Comparison of ENCODE assay signal across 28 mouse cellular contexts in the genomic region with DNA sequence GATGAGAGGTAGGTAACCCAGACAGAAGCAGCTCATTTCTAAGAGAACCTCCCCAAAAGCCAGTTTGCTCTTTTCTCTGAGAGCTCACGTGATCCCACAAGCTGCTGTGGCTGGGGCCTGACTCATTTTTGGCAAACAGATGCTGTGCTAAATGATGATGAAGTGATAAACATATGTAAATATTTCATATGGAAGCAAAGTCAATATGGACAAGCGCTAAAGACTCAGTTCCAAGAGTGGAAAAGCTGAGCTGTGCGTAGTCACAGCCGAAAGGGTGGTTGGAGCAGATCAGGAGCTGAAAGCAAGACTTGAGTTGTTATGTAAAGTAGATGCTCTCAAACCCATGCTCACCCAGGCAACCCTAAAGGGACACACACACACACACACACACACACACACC.
DNase-seq lines count a peak whose midpoint lies in the region; ATAC-seq and TF ChIP-seq lines count a peak whose summit lies in the region.
"Had no signal": no experiment of that assay in that cellular context is flagged by ENCODE, and none has a peak within 500 bp of the region (broad histone marks: within the 10 kb centered on the region; RNA-seq: fewer than 3 reads in every experiment).

No protein-coding gene starts in this region.

- intact Hi-C loops in heart, postnatal 14 days (cut with DNase I), result no loop called here

- peak; percentile 27 for ATAC-seq in forebrain, postnatal 0 days
- ATAC-seq in forebrain, embryonic 15.5 days (replicated peaks), result no peak
- ATAC-seq in lung, embryonic 15.5 days (ENCODE audit: borderline replicate concordance, extremely low read depth, low FRiP score, low TSS enrichment), result peak; percentile 57; the same call in 1 of the 2 replicates
- ATAC-seq: inflammation-experienced regulatory T-cells, adult 6 months; liver, embryonic 12.5 days; liver, postnatal 0 days; Patski had no signal

- H3K36me3 ChIP-seq in forebrain, postnatal 0 days (ENCODE audit: insufficient read depth), result no peaks in the 10 kb centered on the region
- no peaks in the 10 kb centered on the region for H3K36me3 ChIP-seq in forebrain, embryonic 15.5 days
- H3K36me3 ChIP-seq in lung, embryonic 15.5 days, result no peaks in the 10 kb centered on the region
- H3K36me3 ChIP-seq: embryonic facial prominence, embryonic 13.5 days; forebrain, embryonic 10.5 days; G1E; heart, embryonic 13.5 days; hindbrain, embryonic 10.5 days; hindbrain, embryonic 15.5 days; liver, embryonic 12.5 days; stomach, embryonic 15.5 days had no signal

- H3K9me3 ChIP-seq in forebrain, postnatal 0 days (ENCODE audit: low read length), result no peaks in the 10 kb centered on the region
- no peaks in the 10 kb centered on the region for H3K9me3 ChIP-seq in forebrain, embryonic 15.5 days
- H3K9me3 ChIP-seq in lung, embryonic 15.5 days, result no peaks in the 10 kb centered on the region
- H3K9me3 ChIP-seq: embryonic facial prominence, embryonic 13.5 days; heart, embryonic 13.5 days; hindbrain, embryonic 10.5 days; hindbrain, embryonic 15.5 days; stomach, embryonic 15.5 days had no signal

- no peak overlapping the region for H3K4me2 ChIP-seq in forebrain, postnatal 0 days (ENCODE audit: low read depth)
- no peak overlapping the region for H3K4me2 ChIP-seq in forebrain, embryonic 15.5 days (replicated peaks)
- H3K4me2 ChIP-seq in lung, embryonic 15.5 days, result no peak overlapping the region
- H3K4me2 ChIP-seq: embryonic facial prominence, embryonic 13.5 days; heart, embryonic 13.5 days; hindbrain, embryonic 15.5 days; liver, embryonic 12.5 days; stomach, embryonic 15.5 days had no signal

- H3K27me3 ChIP-seq in forebrain, postnatal 0 days (ENCODE audit: insufficient read depth, low read length), result no peaks in the 10 kb centered on the region
- no peaks in the 10 kb centered on the region for H3K27me3 ChIP-seq in forebrain, embryonic 15.5 days
- H3K27me3 ChIP-seq in lung, embryonic 15.5 days, result no peaks in the 10 kb centered on the region
- H3K27me3 ChIP-seq: embryonic facial prominence, embryonic 13.5 days; heart, embryonic 13.5 days; hindbrain, embryonic 15.5 days; liver, embryonic 12.5 days; stomach, embryonic 15.5 days had no signal

- H3K4me3 ChIP-seq in forebrain, postnatal 0 days (ENCODE audit: low read depth, low read length), result no peak overlapping the region
- no peak overlapping the region for H3K4me3 ChIP-seq in forebrain, embryonic 15.5 days
- H3K4me3 ChIP-seq in lung, embryonic 15.5 days, result no peak overlapping the region
- H3K4me3 ChIP-seq: embryonic facial prominence, embryonic 13.5 days; forebrain, embryonic 10.5 days; heart, embryonic 13.5 days; hindbrain, embryonic 10.5 days; hindbrain, embryonic 15.5 days; liver, embryonic 12.5 days; stomach, embryonic 15.5 days had no signal

- WGBS in forebrain, postnatal 0 days, result 73% methylated on average over 4 of the region's 4 CpGs
- WGBS in forebrain, embryonic 15.5 days, result 76% methylated on average over 4 of the region's 4 CpGs
- WGBS in lung, embryonic 15.5 days, result 46% methylated on average over 4 of the region's 4 CpGs

- H3K27ac ChIP-seq in forebrain, postnatal 0 days (ENCODE audit: low read depth, low read length), result no peak overlapping the region
- no peak overlapping the region for H3K27ac ChIP-seq in forebrain, embryonic 15.5 days (replicated peaks)
- H3K27ac ChIP-seq in lung, embryonic 15.5 days, result no peak overlapping the region
- H3K27ac ChIP-seq: embryonic facial prominence, embryonic 13.5 days; forebrain, embryonic 10.5 days; heart, embryonic 13.5 days; hindbrain, embryonic 10.5 days; hindbrain, embryonic 15.5 days; liver, embryonic 12.5 days; stomach, embryonic 15.5 days had no signal

- no peak for TF ChIP-seq CTCF in forebrain, postnatal 0 days (IDR thresholded peaks at IDR 0.05; ENCODE audit: low read depth)

- H3K4me1 ChIP-seq in forebrain, postnatal 0 days (ENCODE audit: insufficient read depth), result no peaks in the 10 kb centered on the region
- H3K4me1 ChIP-seq in forebrain, embryonic 15.5 days, result no peaks in the 10 kb centered on the region
- no peaks in the 10 kb centered on the region for H3K4me1 ChIP-seq in lung, embryonic 15.5 days
- H3K4me1 ChIP-seq: embryonic facial prominence, embryonic 13.5 days; forebrain, embryonic 10.5 days; heart, embryonic 13.5 days; hindbrain, embryonic 10.5 days; hindbrain, embryonic 15.5 days; liver, embryonic 12.5 days; stomach, embryonic 15.5 days had no signal

- peak; percentile 19 for DNase-seq in forebrain, postnatal 0 days
- no peak for DNase-seq in lung, adult 18-20 months
- peak; percentile 9 for DNase-seq in right cerebral cortex, postnatal 25 days
- DNase-seq in right cerebral cortex, postnatal 14 days, result no peak
- DNase-seq in heart, postnatal 14 days, result no peak
- DNase-seq: adrenal gland, postnatal 14 days; cerebellum, adult 18-20 months; cerebellum, postnatal 10 days; gastrocnemius, postnatal 10 days; heart, postnatal 10 days; kidney, adult 11 months; kidney, postnatal 14 days; left cerebral cortex, postnatal 4 days; liver, postnatal 0 days; midbrain, embryonic 14.5 days; thymus, postnatal 25 days had no signal

- no peak overlapping the region for H3K9ac ChIP-seq in forebrain, postnatal 0 days
- no peak overlapping the region for H3K9ac ChIP-seq in forebrain, embryonic 15.5 days (replicated peaks)
- H3K9ac ChIP-seq in lung, embryonic 15.5 days, result no peak overlapping the region
- H3K9ac ChIP-seq: embryonic facial prominence, embryonic 13.5 days; heart, embryonic 13.5 days; hindbrain, embryonic 15.5 days; liver, embryonic 12.5 days; liver, postnatal 0 days; stomach, embryonic 15.5 days had no signal

Comparison
In these comparisons a context has a peak if more than half of its experiments do, and no peak if none do; other contexts are left out.
1. DNase-seq: peak in forebrain, postnatal 0 days (single experiment) and right cerebral cortex, postnatal 25 days (single experiment); none in lung, adult 18-20 months (0 of 2), right cerebral cortex, postnatal 14 days (single experiment) and heart, postnatal 14 days (0 of 2).